Mouse (Mus musculus) intestine, embryonic 16.5 days (tissue): Measurements from ENCODE around the gene Eif5. TPM values are rescaled to one million over a fixed set of nuclear protein-coding genes. Genes with fewer than 3 reads are reported as not detected.
"Not testable (repeated sequence)": the region's sequence is repeated elsewhere in the genome, so short reads cannot be mapped to it uniquely, and the experiment has no call there.

Experiments used
- ATAC-seq: fragments of 200-750 bp; cut with Nextera tagmentation; 2 replicates; pipeline ENCODE4 v1.8.0; 2017; ENCODE audit warnings: moderate TSS enrichment, moderate library complexity
- H3K27ac ChIP-seq: fragments of 300-500 bp; sonication (generic); 2 replicates; pipeline ENCODE4 v1.5.1; 2014; ENCODE audit warnings: mild to moderate bottlenecking, low read length
- H3K27me3 ChIP-seq: fragments of 300-500 bp; sonication (generic); replicated peaks from 2 replicates; pipeline ENCODE4 v1.6.1; 2014; ENCODE audit warnings: low read length, control low read depth, mixed read lengths; ENCODE audit not compliant: control insufficient read depth, insufficient read depth
- H3K36me3 ChIP-seq: fragments of 300-500 bp; sonication (generic); 2 replicates; pipeline ENCODE4 v1.6.1; 2014; ENCODE audit warnings: low read length, control low read depth; ENCODE audit not compliant: control insufficient read depth, insufficient read depth
- H3K4me1 ChIP-seq: fragments of 300-500 bp; sonication (generic); 2 replicates; pipeline ENCODE4 v1.6.1; 2014; ENCODE audit warnings: low read length, control low read depth, mixed read lengths; ENCODE audit not compliant: control insufficient read depth, insufficient read depth
- H3K4me2 ChIP-seq: fragments of 300-500 bp; sonication (generic); 2 replicates; pipeline ENCODE4 v1.6.1; 2014; ENCODE audit warnings: low read depth, low read length, control low read depth
- H3K4me3 ChIP-seq: fragments of 300-500 bp; sonication (generic); 2 replicates; pipeline ENCODE4 v1.5.1; 2014; ENCODE audit warnings: mild to moderate bottlenecking, low read length
- H3K9ac ChIP-seq: fragments of 300-500 bp; sonication (generic); 2 replicates; pipeline ENCODE4 v1.6.1; 2014; ENCODE audit warnings: low read depth, low read length
- H3K9me3 ChIP-seq: fragments of 300-500 bp; sonication (generic); 2 replicates; pipeline ENCODE4 v1.6.1; 2016; ENCODE audit warnings: low read length, control low read depth; ENCODE audit not compliant: control insufficient read depth
- WGBS: fragments of 180-500 bp; shearing (Covaris S2); extraction: QIAGEN DNeasy Blood & Tissue Kit; methylation state at CpG from one replicate; pipeline ENCODE4 v1.1.7; 2014; 5-methylcytosine and 5-hydroxymethylcytosine counted together
- polyA plus RNA-seq: library from polyadenylated mRNA; unstranded; fragments of >200 nt; fragmentation: Nextera tagmentation; extraction: Ambion mirVana; gene quantifications from 2 replicates; pipeline ENCODE4 v1.2.1, GENCODE M21; 2015

Eif5 gene
- polyA plus RNA-seq, 1 experiment from 2014 or later = 531 TPM

GRCm38 (mm10) chr12:111507001-111507400 is 30.8 kb upstream of the Eif5 start:
- ATAC-seq = no peak
- 57% methylated on average over 5 of the region's 5 CpGs for WGBS
- Histone ChIP-seq H3K36me3 (no peaks in the 10 kb centered on the region), H3K4me1 (no peaks in the 10 kb centered on the region; the same call in 1 of the 2 replicates), H3K4me2 (no peak overlapping the region), H3K4me3 (no peak overlapping the region), H3K27ac (no peak overlapping the region), H3K9me3 (no peaks in the 10 kb centered on the region), H3K9ac (no peak overlapping the region), H3K27me3 (no peaks in the 10 kb centered on the region)

- no peaks in the 10 kb centered on the region; the same call in 1 of the 2 replicates for H3K4me1 ChIP-seq
- H3K9me3 ChIP-seq = no peaks in the 10 kb centered on the region
- H3K4me3 ChIP-seq = no peak overlapping the region
- 86% methylated on average over 10 of the region's 10 CpGs for WGBS
- no peak for ATAC-seq
- no peak overlapping the region for H3K27ac ChIP-seq
- H3K36me3 ChIP-seq = no peaks in the 10 kb centered on the region
- H3K27me3 ChIP-seq = no peaks in the 10 kb centered on the region
- no peak overlapping the region for H3K9ac ChIP-seq
- no peak overlapping the region for H3K4me2 ChIP-seq
These were observed 29.9 kb upstream of the Eif5 start for GRCm38 (mm10) chr12:111507962-111508361.

- not testable (repeated sequence) for ATAC-seq, H3K27me3 ChIP-seq, H3K4me1 ChIP-seq, H3K4me3 ChIP-seq, H3K9ac ChIP-seq, H3K4me2 ChIP-seq, H3K36me3 ChIP-seq, H3K27ac ChIP-seq, H3K9me3 ChIP-seq
- WGBS = 74% methylated on average over 3 of the region's 3 CpGs
These were observed 29.4 kb upstream of the Eif5 start for GRCm38 (mm10) chr12:111508438-111508837.

GRCm38 (mm10) chr12:111512572-111513063 is 25.2 kb upstream of the Eif5 start:
- H3K9me3 ChIP-seq = no peaks in the 10 kb centered on the region
- no peak overlapping the region for H3K9ac ChIP-seq
- no peak overlapping the region for H3K4me3 ChIP-seq
- H3K27ac ChIP-seq = no peak overlapping the region
- H3K36me3 ChIP-seq = no peaks in the 10 kb centered on the region
- WGBS = 89% methylated on average over 12 of the region's 12 CpGs
- no peak overlapping the region for H3K4me2 ChIP-seq
- ATAC-seq = no peak
- H3K27me3 ChIP-seq = no peaks in the 10 kb centered on the region
- H3K4me1 ChIP-seq = no peaks in the 10 kb centered on the region

GRCm38 (mm10) chr12:111513673-111514072 is 24.1 kb upstream of the Eif5 start:
- Histone ChIP-seq H3K4me2 (no peak overlapping the region), H3K27me3 (no peaks in the 10 kb centered on the region), H3K27ac (no peak overlapping the region), H3K36me3 (no peaks in the 10 kb centered on the region), H3K9ac (no peak overlapping the region), H3K4me1 (no peaks in the 10 kb centered on the region), H3K4me3 (no peak overlapping the region), H3K9me3 (no peaks in the 10 kb centered on the region)
- no peak for ATAC-seq
- 75% methylated on average over 5 of the region's 5 CpGs for WGBS

GRCm38 (mm10) chr12:111514231-111514792 is 23.5 kb upstream of the Eif5 start:
- ATAC-seq = no peak
- WGBS = 62% methylated on average over 7 of the region's 7 CpGs
- no peak overlapping the region for H3K27ac ChIP-seq

GRCm38 (mm10) chr12:111514874-111515649 is 22.8 kb upstream of the Eif5 start:
- Histone ChIP-seq H3K27me3 (no peaks in the 10 kb centered on the region), H3K9me3 (no peaks in the 10 kb centered on the region), H3K4me1 (no peaks in the 10 kb centered on the region), H3K4me3 (no peak overlapping the region), H3K27ac (no peak overlapping the region), H3K9ac (no peak overlapping the region), H3K4me2 (no peak overlapping the region), H3K36me3 (no peaks in the 10 kb centered on the region)
- no peak for ATAC-seq
- WGBS = 81% methylated on average over 7 of the region's 7 CpGs

More at GRCm38 (mm10) chr12:111514231-111514792, 23.5 kb upstream of the Eif5 start:
- Histone ChIP-seq H3K9ac (no peak overlapping the region), H3K4me2 (no peak overlapping the region), H3K27me3 (no peaks in the 10 kb centered on the region), H3K9me3 (no peaks in the 10 kb centered on the region), H3K4me1 (no peaks in the 10 kb centered on the region), H3K36me3 (no peaks in the 10 kb centered on the region), H3K4me3 (no peak overlapping the region)

- no peak for ATAC-seq
These were observed 21.9 kb upstream of the Eif5 start for GRCm38 (mm10) chr12:111515920-111516319.

GRCm38 (mm10) chr12:111516826-111517225 is 21.0 kb upstream of the Eif5 start:
- no peaks in the 10 kb centered on the region for H3K4me1 ChIP-seq
- 86% methylated on average over 6 of the region's 6 CpGs for WGBS
- no peak overlapping the region for H3K27ac ChIP-seq
- peak; percentile 66 for ATAC-seq
- no peaks in the 10 kb centered on the region for H3K36me3 ChIP-seq
- no peak overlapping the region for H3K4me3 ChIP-seq
- H3K9ac ChIP-seq = no peak overlapping the region
- no peaks in the 10 kb centered on the region for H3K9me3 ChIP-seq
- no peak overlapping the region for H3K4me2 ChIP-seq
- no peaks in the 10 kb centered on the region for H3K27me3 ChIP-seq

More at GRCm38 (mm10) chr12:111515920-111516319, 21.9 kb upstream of the Eif5 start:
- H3K36me3 ChIP-seq = no peaks in the 10 kb centered on the region
- H3K27ac ChIP-seq = no peak overlapping the region
- WGBS = 95% methylated on average over 5 of the region's 5 CpGs
- H3K9ac ChIP-seq = no peak overlapping the region
- H3K9me3 ChIP-seq = no peaks in the 10 kb centered on the region
- H3K4me1 ChIP-seq = no peaks in the 10 kb centered on the region
- no peaks in the 10 kb centered on the region for H3K27me3 ChIP-seq
- H3K4me3 ChIP-seq = no peak overlapping the region
- H3K4me2 ChIP-seq = no peak overlapping the region
